Mouse (Mus musculus): ENCODE results near the gene Fbxl17. TPM values are rescaled to one million over a fixed set of nuclear protein-coding genes. Genes with fewer than 3 reads are reported as not detected.

Fbxl17 gene
- polyA plus RNA-seq (2015; fragmentation: Nextera tagmentation; extraction: Ambion mirVana), result 5.0 and 5.7 TPM in 2 replicates

DNA sequence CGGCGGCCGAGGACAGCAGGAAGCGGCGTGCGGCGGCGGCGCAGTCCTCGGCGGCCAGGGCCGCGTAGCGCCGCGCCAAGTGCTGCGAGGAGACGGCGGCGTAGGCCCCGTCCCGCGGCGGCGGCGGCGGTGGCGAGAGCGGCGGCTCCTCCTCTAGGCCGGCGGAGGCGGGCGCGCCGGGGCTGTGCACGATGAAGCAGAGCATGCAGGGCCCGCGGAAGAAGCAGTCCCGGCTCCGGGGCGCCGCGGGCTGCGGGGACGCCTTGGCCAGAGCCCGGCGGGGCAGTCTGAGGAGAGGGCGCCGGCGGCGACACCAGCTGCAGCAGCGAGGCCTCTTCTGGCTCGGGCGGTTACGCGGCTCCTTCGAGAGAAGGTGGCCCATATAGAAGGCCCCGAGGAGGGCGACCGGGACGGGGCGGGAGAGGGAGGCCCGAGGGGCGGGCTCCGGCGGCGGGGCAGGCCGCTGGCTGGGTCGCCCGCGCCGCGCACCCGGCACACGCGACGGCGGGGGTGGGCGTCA is at the start of gene Fbxl17:
TSS of gene Fbxl17 (minus strand) at position 382 of the 520 bp plus-strand sequence.
- peak; percentile 75 for ATAC-seq (replicated peaks; ENCODE audit: low FRiP score)

DNA sequence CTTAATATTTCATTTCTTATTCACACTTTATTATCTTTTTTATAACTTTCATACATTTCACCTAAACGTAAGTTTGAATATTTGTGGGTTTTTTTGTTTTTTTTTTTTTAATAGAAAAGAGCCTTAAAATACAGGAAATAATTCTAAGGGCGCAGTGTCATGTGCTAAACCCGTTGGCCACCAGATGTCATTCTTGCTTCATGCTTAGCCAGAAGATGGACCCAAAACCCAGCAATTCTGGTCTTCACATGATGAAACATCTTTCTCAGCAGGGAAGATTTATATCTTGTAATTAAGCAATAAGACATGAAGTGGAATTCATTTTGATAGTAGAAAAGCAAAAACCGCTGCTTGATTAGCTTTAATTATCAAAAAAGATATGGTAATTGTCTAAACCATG is 47.6 kb upstream of the Fbxl17 start:
- WGBS, result 81% methylated on average over 4 of the region's 4 CpGs

More for the DNA sequence above, at the start of gene Fbxl17:
- H3K9ac ChIP-seq, result peak within 1 kb of the TSS; percentile 98
- H3K4me2 ChIP-seq, result peak within 1 kb of the TSS; percentile 74
- peak within 1 kb of the TSS; percentile 92 for H3K4me3 ChIP-seq (replicated peaks)
- under 1% methylated on average over 69 of the region's 80 CpGs for WGBS
- no peaks in the 10 kb centered on the region for H3K27me3 ChIP-seq
- no peaks in the 10 kb centered on the region for H3K9me3 ChIP-seq (replicated peaks)
- H3K27ac ChIP-seq, result peak within 1 kb of the TSS; percentile 98
- no peaks in the 10 kb centered on the region for H3K36me3 ChIP-seq
- peaks cover 36% of the 10 kb centered on the region for H3K4me1 ChIP-seq

DNA sequence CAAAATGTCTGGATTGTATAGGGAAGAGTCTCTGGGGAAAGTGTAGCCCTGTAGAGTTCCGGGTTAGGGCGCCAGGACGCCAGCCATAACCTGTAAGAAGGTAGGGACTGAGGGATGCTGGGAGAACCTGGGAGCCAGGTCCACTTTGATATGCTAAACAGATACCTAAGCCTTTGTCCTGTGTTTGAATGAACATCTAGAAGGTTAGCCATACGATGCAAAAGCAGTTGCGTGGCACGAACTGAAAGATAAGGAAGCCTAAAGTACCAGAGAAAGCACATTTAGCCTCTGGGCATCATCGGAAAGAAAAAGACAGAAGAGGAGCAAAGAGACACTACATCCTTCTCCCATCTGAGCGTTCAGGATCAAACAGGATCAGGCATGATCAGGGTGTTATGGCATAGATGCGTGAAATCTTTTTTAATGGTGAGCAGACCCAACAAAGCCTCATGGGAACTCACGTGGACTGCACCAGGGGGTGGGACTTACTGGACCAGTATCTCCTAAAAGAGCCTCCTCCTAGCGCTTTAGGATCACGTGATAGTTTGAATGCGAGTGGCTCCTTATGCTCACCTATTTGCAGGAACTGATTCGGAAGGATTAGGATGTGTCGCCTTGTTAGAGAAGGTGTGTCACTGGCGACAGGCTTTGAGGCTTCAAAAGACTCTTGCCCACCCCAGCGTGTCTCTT is 34.9 kb upstream of the Fbxl17 start:
- H3K27me3 ChIP-seq, result no peaks in the 10 kb centered on the region
- no peak overlapping the region for H3K27ac ChIP-seq
- WGBS, result 89% methylated on average over 17 of the region's 17 CpGs
- no peak for ATAC-seq (replicated peaks; ENCODE audit: low FRiP score)
- H3K4me1 ChIP-seq, result no peaks in the 10 kb centered on the region
- no peaks in the 10 kb centered on the region for H3K36me3 ChIP-seq
- H3K4me3 ChIP-seq (replicated peaks), result no peak overlapping the region
- no peak overlapping the region for H3K9ac ChIP-seq
- H3K9me3 ChIP-seq (replicated peaks), result no peaks in the 10 kb centered on the region
- no peak overlapping the region for H3K4me2 ChIP-seq

More for the DNA sequence above, 47.6 kb upstream of the Fbxl17 start:
- no peaks in the 10 kb centered on the region for H3K4me1 ChIP-seq
- no peak overlapping the region for H3K27ac ChIP-seq
- H3K27me3 ChIP-seq, result no peaks in the 10 kb centered on the region
- no peaks in the 10 kb centered on the region for H3K9me3 ChIP-seq (replicated peaks)
- H3K4me3 ChIP-seq (replicated peaks), result no peak overlapping the region
- no peak overlapping the region for H3K4me2 ChIP-seq
- no peak overlapping the region for H3K9ac ChIP-seq
- H3K36me3 ChIP-seq, result no peaks in the 10 kb centered on the region
- no peak for ATAC-seq (replicated peaks; ENCODE audit: low FRiP score)

DNA sequence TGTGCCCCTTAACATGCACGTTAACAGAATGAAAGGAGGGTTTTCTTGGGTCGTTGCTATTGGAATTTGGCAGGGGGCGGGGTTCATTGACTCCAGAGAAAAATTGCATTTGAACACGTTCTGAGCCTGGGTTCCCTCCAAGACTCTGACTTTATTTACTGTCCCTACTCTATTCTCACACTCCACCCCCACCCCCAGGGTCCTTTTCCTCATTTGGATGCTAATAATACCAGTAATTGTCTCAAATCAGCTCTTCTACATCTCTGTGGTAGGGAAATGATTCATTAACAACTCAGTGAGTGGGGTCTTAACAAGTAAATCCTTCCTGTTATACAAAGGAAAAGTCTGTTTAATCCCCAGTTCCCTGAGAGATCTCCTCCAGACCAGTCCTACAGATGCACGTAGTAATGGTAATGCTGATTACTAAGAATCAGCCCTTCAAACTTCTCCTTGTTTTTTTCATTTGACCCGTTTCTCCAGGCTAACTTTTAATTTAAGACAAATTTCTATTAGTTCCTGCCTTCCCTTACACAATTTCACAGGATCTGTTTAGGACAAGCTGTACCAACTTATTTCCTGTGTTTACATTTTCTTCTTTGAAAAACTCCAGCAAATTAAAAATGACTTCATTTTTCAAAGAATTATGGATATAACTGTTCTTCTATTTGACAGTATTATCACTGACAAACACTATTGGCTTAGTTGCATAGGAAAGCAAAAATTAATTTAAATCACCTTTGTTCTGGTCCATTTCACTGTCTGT is 33.4 kb upstream of the Fbxl17 start:
- no peak for ATAC-seq (replicated peaks; ENCODE audit: low FRiP score)
- 31% methylated on average over 6 of the region's 6 CpGs for WGBS
- H3K27me3 ChIP-seq, result no peaks in the 10 kb centered on the region
- no peak overlapping the region for H3K4me3 ChIP-seq (replicated peaks)
- no peaks in the 10 kb centered on the region for H3K9me3 ChIP-seq (replicated peaks)
- H3K4me2 ChIP-seq, result no peak overlapping the region
- H3K27ac ChIP-seq, result no peak overlapping the region
- H3K4me1 ChIP-seq, result no peaks in the 10 kb centered on the region
- no peaks in the 10 kb centered on the region for H3K36me3 ChIP-seq
- H3K9ac ChIP-seq, result no peak overlapping the region

DNA sequence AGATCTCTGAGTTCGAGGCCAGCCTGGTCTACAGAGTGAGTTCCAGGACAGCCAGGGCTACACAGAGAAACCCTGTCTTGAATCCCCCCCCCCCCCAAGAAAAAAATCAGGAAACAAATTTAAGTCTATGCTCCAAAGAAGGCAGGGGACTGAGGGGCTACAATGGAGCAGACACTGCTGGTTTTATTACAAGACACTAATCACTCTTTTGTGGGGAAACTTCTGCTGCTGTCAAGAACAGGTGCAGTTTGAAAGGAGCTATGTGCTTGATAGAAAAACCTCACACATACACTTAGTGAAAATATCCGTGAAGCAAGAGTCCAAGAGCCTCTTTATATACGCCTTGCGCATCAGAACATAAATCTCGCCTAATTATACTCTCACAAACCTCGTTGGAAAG is 29.7 kb upstream of the Fbxl17 start:
- Histone ChIP-seq H3K9ac (no peak overlapping the region), H3K9me3 (replicated peaks) (no peaks in the 10 kb centered on the region), H3K4me1 (no peaks in the 10 kb centered on the region), H3K27ac (no peak overlapping the region), H3K4me2 (no peak overlapping the region), H3K4me3 (replicated peaks) (no peak overlapping the region), H3K27me3 (no peaks in the 10 kb centered on the region), H3K36me3 (no peaks in the 10 kb centered on the region)
- 74% methylated on average over 6 of the region's 6 CpGs for WGBS
- ATAC-seq (replicated peaks; ENCODE audit: low FRiP score), result no peak

DNA sequence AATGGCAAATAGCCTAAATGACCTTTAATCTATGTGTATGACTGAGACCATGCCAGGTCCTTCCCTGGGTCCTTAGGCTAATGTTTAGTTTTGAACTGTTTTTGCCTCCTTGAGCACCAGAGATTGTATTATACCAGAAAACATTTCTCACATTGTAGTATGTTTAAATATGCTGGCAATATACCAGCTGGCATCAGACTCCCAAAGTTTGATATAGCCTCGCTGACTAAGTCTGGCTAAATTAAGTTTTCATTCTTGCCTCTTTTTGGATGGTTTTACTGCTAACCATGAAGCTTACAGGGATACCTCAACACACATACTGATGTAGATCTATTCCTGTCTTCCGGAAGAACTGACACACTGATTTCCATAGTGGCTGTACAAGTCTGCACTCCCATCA is 20.9 kb upstream of the Fbxl17 start:
- no peak overlapping the region for H3K9ac ChIP-seq
- WGBS, result 84% methylated on average over 2 of the region's 2 CpGs
- H3K4me3 ChIP-seq (replicated peaks), result no peak overlapping the region
- H3K27ac ChIP-seq, result no peak overlapping the region
- H3K9me3 ChIP-seq (replicated peaks), result no peaks in the 10 kb centered on the region
- no peaks in the 10 kb centered on the region for H3K4me1 ChIP-seq
- no peak overlapping the region for H3K4me2 ChIP-seq
- no peaks in the 10 kb centered on the region for H3K36me3 ChIP-seq
- H3K27me3 ChIP-seq, result no peaks in the 10 kb centered on the region
- no peak for ATAC-seq (replicated peaks; ENCODE audit: low FRiP score)

DNA sequence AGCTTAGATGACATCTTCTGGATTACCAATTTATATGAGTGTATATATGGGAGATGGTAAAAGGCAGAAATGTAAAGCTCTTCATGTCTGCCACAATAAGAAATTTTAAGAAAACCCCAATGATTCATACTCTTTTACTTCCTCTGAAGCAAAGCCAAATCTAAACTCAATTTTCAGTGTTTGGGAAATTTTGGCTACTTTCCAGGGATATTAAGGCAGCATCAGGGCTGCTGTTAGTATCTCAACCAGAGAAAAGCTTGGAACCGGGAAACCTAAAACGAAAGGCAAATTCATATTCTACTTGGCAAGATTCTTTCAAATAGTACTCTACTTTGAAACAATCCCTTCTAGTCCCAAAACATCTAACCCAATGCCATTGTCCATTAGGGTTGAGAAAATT is 10.6 kb upstream of the Fbxl17 start:
- Histone ChIP-seq H3K9ac (no peak overlapping the region), H3K36me3 (no peaks in the 10 kb centered on the region), H3K4me3 (replicated peaks) (no peak overlapping the region), H3K27ac (no peak overlapping the region), H3K4me2 (no peak overlapping the region), H3K9me3 (replicated peaks) (no peaks in the 10 kb centered on the region), H3K27me3 (no peaks in the 10 kb centered on the region), H3K4me1 (no peaks in the 10 kb centered on the region)
- WGBS, result 86% methylated on average over 2 of the region's 2 CpGs
- ATAC-seq (replicated peaks; ENCODE audit: low FRiP score), result no peak

DNA sequence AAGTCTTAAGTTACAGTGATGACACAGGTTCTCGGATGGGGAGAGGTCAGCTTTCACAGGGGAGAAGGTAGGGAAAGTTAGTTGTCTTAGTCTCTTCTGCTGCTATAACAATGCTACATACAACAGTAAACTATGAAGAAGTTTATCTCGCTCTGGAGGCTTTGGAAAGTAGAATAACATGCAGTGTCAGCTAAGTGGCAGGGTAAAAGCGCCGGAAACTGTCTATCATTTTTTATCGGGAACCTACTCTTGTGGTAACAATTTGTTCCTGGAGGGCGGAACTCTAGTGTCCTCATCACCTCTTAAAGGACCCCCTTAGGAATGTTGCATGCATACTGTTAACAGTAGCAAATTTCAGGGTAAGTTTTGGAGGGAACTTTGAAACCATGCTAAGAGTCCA is 1.3 kb upstream of the Fbxl17 start:
- 89% methylated on average over 6 of the region's 6 CpGs for WGBS
- no peaks in the 10 kb centered on the region for H3K27me3 ChIP-seq
- peaks cover 30% of the 10 kb centered on the region for H3K4me1 ChIP-seq
- peak overlapping the region; percentile 74 for H3K4me2 ChIP-seq
- no peaks in the 10 kb centered on the region for H3K9me3 ChIP-seq (replicated peaks)
- H3K4me3 ChIP-seq (replicated peaks), result peak overlapping the region; percentile 92; the same call in 1 of the 2 replicates
- no peak for ATAC-seq (replicated peaks; ENCODE audit: low FRiP score)
- peak overlapping the region; percentile 98; the same call in 1 of the 2 replicates for H3K27ac ChIP-seq
- no peak overlapping the region for H3K9ac ChIP-seq
- H3K36me3 ChIP-seq, result no peaks in the 10 kb centered on the region

DNA sequence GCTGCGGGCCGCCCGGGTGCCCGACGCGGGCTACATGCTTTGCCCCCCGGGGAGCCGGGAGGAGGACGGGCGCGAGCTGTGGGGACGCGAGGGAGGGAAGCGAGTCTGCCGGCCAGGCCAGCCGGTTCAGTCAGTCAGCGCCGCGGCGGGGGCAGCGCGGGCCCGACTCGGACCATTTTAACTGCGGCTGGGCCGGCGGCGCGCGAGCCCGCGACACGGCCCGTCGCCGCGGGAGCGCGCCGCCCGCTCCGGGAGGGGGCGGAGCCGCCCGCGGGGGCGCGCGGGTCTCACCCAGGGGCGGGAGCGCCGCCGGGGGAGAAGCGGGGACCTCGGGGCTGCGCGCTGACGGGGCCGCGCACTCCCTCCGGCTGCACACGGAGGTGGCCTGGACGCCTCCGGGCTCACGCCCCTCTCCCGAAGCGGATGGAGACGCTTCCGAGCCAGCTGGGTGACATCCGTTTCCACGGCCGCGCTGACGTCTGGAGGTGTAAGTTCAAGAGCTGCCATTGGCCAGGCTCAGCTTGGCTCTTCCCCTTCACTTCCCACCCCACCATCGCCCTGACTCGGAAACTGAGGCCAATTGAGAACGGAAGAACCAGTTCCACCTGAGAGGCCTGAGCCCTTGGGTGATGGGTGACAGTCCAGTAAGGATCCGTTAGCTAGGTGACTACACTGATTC is 478 bp upstream of the Fbxl17 start:
- ATAC-seq (replicated peaks; ENCODE audit: low FRiP score), result peak; percentile 87
- Histone ChIP-seq H3K4me1 (peaks cover 36% of the 10 kb centered on the region), H3K9me3 (replicated peaks) (no peaks in the 10 kb centered on the region), H3K36me3 (no peaks in the 10 kb centered on the region), H3K27ac (peak overlapping the region; percentile 98), H3K9ac (peak overlapping the region; percentile 98), H3K4me3 (replicated peaks) (peak overlapping the region; percentile 92), H3K4me2 (peak overlapping the region; percentile 74), H3K27me3 (no peaks in the 10 kb centered on the region)
- under 1% methylated on average over 64 of the region's 78 CpGs for WGBS

DNA sequence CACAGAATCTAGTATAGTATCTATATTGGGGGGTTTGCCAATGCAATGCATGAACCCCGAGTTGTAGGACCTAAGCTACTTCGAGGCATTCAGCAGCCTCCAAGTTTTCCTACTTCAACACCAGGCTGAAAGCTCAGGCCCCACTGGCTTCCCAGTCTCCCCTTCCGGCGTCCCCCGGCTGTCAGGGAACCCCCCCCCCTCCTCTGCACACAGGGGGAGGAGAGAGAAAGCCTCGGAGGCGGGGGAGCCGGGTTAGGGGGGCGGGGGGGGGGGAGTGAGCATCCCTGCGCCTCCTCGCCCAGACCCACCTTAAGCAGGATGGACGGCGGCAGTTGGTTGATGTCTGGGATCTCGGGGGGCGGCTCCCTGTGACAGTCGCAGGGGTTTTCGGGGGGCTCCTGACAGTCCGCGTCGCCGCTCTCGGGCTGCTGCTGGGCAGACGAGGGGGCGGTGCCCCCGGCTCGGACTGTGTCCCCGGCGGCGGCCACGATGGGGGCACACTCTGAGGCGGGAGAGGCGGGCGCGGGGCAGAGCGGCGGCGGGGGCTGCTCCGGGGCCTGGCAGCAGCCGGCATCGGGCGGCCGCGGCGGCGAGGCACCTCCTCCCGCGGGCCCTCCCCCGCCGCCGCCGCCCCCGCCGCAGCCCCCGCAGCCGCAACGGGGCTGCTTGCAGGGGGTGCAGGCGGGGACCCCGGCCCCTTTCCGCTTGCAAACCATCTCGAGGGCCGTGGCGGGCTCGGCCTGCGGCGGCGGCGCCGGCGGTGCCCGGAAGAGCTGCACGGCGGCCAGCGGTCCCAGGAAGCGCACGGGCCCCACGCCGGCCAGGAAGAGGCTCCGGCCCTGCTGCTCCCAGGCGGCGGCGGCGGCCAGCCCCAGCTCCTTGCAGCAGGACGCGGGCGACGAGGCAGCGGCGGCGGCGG is 841 bp downstream of the Fbxl17 start:
- WGBS, result 1% methylated on average over 43 of the region's 90 CpGs
- H3K4me3 ChIP-seq (replicated peaks), result peak overlapping the region; percentile 92
- peak overlapping the region; percentile 98 for H3K9ac ChIP-seq
- no peaks in the 10 kb centered on the region for H3K9me3 ChIP-seq (replicated peaks)
- H3K4me2 ChIP-seq, result peak overlapping the region; percentile 74
- no peaks in the 10 kb centered on the region for H3K36me3 ChIP-seq
- H3K27ac ChIP-seq, result peak overlapping the region; percentile 98
- H3K4me1 ChIP-seq, result peaks cover 42% of the 10 kb centered on the region
- peak; percentile 63 for ATAC-seq (replicated peaks; ENCODE audit: low FRiP score)
- no peaks in the 10 kb centered on the region for H3K27me3 ChIP-seq

DNA sequence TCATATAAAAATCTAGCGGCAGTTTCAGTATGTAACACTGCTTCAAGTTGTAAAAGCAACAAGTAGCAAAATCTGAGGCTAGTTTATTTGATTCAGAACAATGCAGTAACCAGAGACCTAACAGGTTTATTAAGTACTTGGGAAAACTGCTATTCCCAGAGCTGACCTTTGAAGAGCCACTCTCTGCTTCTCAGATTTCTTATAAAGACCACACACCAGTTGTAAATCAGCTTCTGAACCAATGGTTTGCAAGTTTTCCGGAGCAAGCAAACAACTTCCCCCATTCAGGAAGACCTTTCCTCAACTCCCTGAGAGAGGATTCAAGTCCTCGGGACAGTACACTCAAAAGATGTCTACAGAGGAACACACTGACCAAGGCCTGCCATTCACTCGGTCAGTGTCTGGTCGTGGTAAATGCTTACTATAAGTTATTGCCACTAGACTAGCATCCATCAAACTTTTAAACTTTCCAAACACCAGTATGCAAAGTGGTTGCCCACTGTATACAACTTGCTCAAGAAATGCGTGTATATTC is 1.6 kb downstream of the Fbxl17 start:
- H3K9me3 ChIP-seq (replicated peaks), result no peaks in the 10 kb centered on the region
- H3K9ac ChIP-seq, result peak overlapping the region; percentile 98
- H3K27ac ChIP-seq, result peak overlapping the region; percentile 98
- H3K4me3 ChIP-seq (replicated peaks), result peak overlapping the region; percentile 92
- peaks cover 47% of the 10 kb centered on the region for H3K4me1 ChIP-seq
- no peaks in the 10 kb centered on the region for H3K36me3 ChIP-seq
- no peaks in the 10 kb centered on the region for H3K27me3 ChIP-seq
- WGBS, result 6% methylated on average over 6 of the region's 6 CpGs
- no peak for ATAC-seq (replicated peaks; ENCODE audit: low FRiP score)
- H3K4me2 ChIP-seq, result peak overlapping the region; percentile 74
